Mouse (Mus musculus) forebrain, embryonic 12.5 days (tissue): ENCODE measurements around the gene Usp18. TPM values are rescaled to one million over a fixed set of nuclear protein-coding genes. Genes with fewer than 3 reads are reported as not detected.

Source experiments
- ATAC-seq: fragments of 200-750 bp; cut with Nextera tagmentation; 2 replicates; pipeline ENCODE4 v1.8.0; 2017; ENCODE audit warnings: moderate TSS enrichment; ENCODE audit not compliant: low FRiP score
- H3K27ac ChIP-seq: fragments of 300-500 bp; sonication (generic); 2 replicates; pipeline ENCODE4 v1.5.1; 2016; ENCODE audit warnings: mild to moderate bottlenecking
- H3K27me3 ChIP-seq: fragments of 300-500 bp; sonication (generic); 2 replicates; pipeline ENCODE4 v1.6.1; 2016; ENCODE audit warnings: mild to moderate bottlenecking
- H3K36me3 ChIP-seq: fragments of 300-500 bp; sonication (generic); replicated peaks from 2 replicates; pipeline ENCODE4 v1.6.1; 2016; ENCODE audit warnings: mild to moderate bottlenecking
- H3K4me1 ChIP-seq: fragments of 300-500 bp; sonication (generic); 2 replicates; pipeline ENCODE4 v1.6.1; 2016
- H3K4me2 ChIP-seq: fragments of 300-500 bp; sonication (generic); 2 replicates; pipeline ENCODE4 v1.6.1; 2016; ENCODE audit warnings: mild to moderate bottlenecking, moderate library complexity
- H3K4me3 ChIP-seq: fragments of 300-500 bp; sonication (generic); replicated peaks from 2 replicates; pipeline ENCODE4 v1.5.1; 2016; ENCODE audit warnings: mild to moderate bottlenecking
- H3K9ac ChIP-seq: fragments of 300-500 bp; sonication (generic); 2 replicates; pipeline ENCODE4 v1.6.1; 2016; ENCODE audit warnings: mild to moderate bottlenecking
- H3K9me3 ChIP-seq: fragments of 300-500 bp; sonication (generic); 2 replicates; pipeline ENCODE4 v1.6.1; 2016
- WGBS: fragments of 180-500 bp; shearing (Covaris S2); methylation state at CpG from one replicate; pipeline ENCODE4 v1.1.7; 2016; 5-methylcytosine and 5-hydroxymethylcytosine counted together
- polyA plus RNA-seq: library from polyadenylated mRNA; unstranded; fragments of >200 nt; fragmentation: Nextera tagmentation; extraction: Ambion mirVana; gene quantifications from 2 replicates; pipeline ENCODE4 v1.2.1, GENCODE M21; 2016

Usp18 gene
- polyA plus RNA-seq, 1 experiment from 2014 or later = 1.3 TPM

- Histone ChIP-seq H3K27ac (no peak overlapping the region), H3K4me2 (no peak overlapping the region), H3K27me3 (peaks cover 28% of the 10 kb centered on the region), H3K9ac (no peak overlapping the region), H3K36me3 (no peaks in the 10 kb centered on the region), H3K4me3 (no peak overlapping the region), H3K9me3 (no peaks in the 10 kb centered on the region), H3K4me1 (peaks cover 18% of the 10 kb centered on the region)
- no peak for ATAC-seq
- WGBS = 94% methylated on average over 8 of the region's 8 CpGs
Measured at GRCm38 (mm10) chr6:121214667-121215330, 30.9 kb upstream of the Usp18 start.

DNA sequence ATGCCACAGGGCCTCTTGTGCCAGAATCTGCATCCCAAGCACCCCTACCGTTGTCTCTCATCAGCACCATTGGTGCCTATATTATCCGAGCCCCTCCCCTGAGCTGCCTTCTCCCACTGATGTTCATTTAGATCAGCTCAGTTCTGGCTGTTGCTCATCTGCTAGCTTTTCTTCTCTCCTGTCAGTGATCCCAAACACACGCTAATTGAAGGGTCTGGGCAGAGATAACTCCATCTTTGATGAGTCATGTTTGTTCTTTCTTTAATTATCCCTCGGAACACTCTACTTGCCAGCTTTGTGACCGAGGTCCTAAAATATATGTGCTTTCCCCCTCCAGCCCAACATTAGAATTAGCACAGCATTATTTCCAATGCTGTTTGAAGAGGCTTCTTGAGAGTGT lies 30.4 kb upstream of the Usp18 start:
- H3K27ac ChIP-seq = no peak overlapping the region
- no peaks in the 10 kb centered on the region for H3K36me3 ChIP-seq
- no peak for ATAC-seq
- H3K9ac ChIP-seq = no peak overlapping the region
- H3K4me1 ChIP-seq = peaks cover 16% of the 10 kb centered on the region
- H3K9me3 ChIP-seq = no peaks in the 10 kb centered on the region
- H3K27me3 ChIP-seq = peaks cover 23% of the 10 kb centered on the region
- H3K4me2 ChIP-seq = no peak overlapping the region
- WGBS = 85% methylated on average over 5 of the region's 5 CpGs
- no peak overlapping the region for H3K4me3 ChIP-seq

- H3K4me1 ChIP-seq = peaks cover 10% of the 10 kb centered on the region
- WGBS = 84% methylated on average over 6 of the region's 6 CpGs
- ATAC-seq = no peak
- no peak overlapping the region for H3K4me3 ChIP-seq
- peaks cover 18% of the 10 kb centered on the region for H3K27me3 ChIP-seq
- no peak overlapping the region for H3K4me2 ChIP-seq
- H3K9me3 ChIP-seq = no peaks in the 10 kb centered on the region
- no peaks in the 10 kb centered on the region for H3K36me3 ChIP-seq
- no peak overlapping the region for H3K27ac ChIP-seq
- no peak overlapping the region for H3K9ac ChIP-seq
Measured at GRCm38 (mm10) chr6:121215896-121216295, 29.8 kb upstream of the Usp18 start.

- Histone ChIP-seq H3K27me3 (peaks cover 9% of the 10 kb centered on the region), H3K4me2 (no peak overlapping the region), H3K4me3 (no peak overlapping the region), H3K4me1 (peaks cover 2% of the 10 kb centered on the region), H3K9ac (no peak overlapping the region), H3K27ac (no peak overlapping the region), H3K9me3 (no peaks in the 10 kb centered on the region), H3K36me3 (no peaks in the 10 kb centered on the region)
- ATAC-seq = no peak
- WGBS = 89% methylated on average over 5 of the region's 5 CpGs
Measured at GRCm38 (mm10) chr6:121216589-121217255, 29.0 kb upstream of the Usp18 start.

DNA sequence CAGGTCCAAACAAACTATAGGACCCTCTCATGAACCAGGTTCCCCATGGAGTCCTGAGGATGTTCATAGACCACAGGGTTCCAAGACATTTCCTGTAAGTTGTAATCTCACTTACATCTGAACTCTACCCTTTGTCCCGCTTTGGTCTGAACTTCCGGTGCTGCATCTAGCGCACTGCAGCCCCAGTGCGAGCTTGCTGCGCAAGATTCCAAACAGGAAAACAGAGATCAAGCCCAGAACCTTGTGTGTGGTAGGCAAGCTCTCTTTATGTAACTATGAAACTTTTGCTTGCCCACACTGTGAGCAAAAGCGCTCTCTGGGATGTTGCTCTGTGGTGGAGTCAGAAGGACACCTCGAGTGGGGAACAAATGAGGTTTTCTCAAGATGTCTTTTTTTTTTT lies 27.7 kb upstream of the Usp18 start:
- ATAC-seq = no peak
- 92% methylated on average over 7 of the region's 7 CpGs for WGBS
- no peak overlapping the region for H3K9ac ChIP-seq
- H3K27me3 ChIP-seq = no peaks in the 10 kb centered on the region
- H3K36me3 ChIP-seq = no peaks in the 10 kb centered on the region
- H3K4me1 ChIP-seq = no peaks in the 10 kb centered on the region
- H3K4me2 ChIP-seq = no peak overlapping the region
- H3K9me3 ChIP-seq = no peaks in the 10 kb centered on the region
- H3K27ac ChIP-seq = no peak overlapping the region
- H3K4me3 ChIP-seq = no peak overlapping the region

DNA sequence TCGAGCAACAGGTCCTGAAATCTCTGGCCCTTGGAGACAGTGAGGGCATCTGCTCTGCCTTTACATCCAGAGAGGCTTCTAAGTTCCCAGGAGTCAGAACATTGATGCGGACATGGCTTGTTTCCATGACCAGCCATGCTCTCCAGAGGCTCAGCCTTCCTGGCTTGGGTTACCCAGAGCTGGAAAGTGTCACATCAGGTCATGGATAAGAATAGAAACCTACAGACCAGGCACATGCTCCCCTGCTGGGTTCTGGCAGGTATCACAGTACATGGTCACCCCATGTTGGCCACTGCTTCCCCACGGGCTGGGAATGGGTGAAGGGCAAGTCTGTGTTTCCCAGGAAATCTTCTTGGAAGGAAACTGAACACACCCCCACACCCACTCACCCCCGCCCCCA lies 26.3 kb upstream of the Usp18 start:
- no peaks in the 10 kb centered on the region for H3K27me3 ChIP-seq
- H3K27ac ChIP-seq = no peak overlapping the region
- no peak for ATAC-seq
- H3K36me3 ChIP-seq = no peaks in the 10 kb centered on the region
- no peaks in the 10 kb centered on the region for H3K4me1 ChIP-seq
- H3K4me3 ChIP-seq = no peak overlapping the region
- no peak overlapping the region for H3K9ac ChIP-seq
- 84% methylated on average over 4 of the region's 4 CpGs for WGBS
- no peak overlapping the region for H3K4me2 ChIP-seq
- H3K9me3 ChIP-seq = no peaks in the 10 kb centered on the region

GRCm38 (mm10) chr6:121220181-121220580 lies 25.5 kb upstream of the Usp18 start:
- Histone ChIP-seq H3K9ac (no peak overlapping the region), H3K9me3 (no peaks in the 10 kb centered on the region), H3K4me3 (no peak overlapping the region), H3K27ac (no peak overlapping the region), H3K4me2 (no peak overlapping the region), H3K36me3 (no peaks in the 10 kb centered on the region), H3K4me1 (no peaks in the 10 kb centered on the region), H3K27me3 (no peaks in the 10 kb centered on the region)
- WGBS = 95% methylated on average over 10 of the region's 10 CpGs
- no peak for ATAC-seq

DNA sequence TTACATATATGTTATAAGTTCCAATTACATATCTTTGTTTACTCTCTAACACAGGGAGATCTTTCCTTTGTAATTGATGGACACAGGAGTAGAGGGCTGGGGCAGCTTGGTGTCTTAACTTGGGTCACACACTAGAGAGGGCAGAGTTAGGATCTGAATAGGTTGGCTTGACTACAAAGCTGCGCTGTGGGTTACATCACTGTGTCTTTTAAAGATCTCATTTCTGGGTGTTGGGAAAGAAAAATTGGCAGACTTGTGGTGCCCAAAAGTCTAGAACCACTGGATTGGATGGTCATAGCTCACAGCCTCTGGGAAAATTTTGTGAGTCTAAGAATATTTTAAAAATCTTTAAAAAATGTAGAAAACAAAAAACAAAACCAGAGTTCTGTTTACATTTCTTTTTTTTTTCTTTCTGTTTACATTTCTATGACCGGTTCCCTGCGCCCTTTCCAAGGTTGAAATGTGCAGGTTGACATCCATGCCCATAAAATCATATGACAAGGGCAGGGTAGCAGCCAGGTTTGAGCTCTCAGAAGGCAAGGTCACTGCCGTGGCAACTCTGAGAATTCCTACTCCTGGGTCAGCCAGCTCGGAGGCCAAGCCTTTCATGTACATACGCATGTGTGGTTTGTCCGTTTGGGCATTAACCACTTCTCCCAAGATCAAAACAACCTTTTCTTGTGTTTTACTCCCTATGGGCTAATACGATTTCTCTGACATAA lies 23.7 kb upstream of the Usp18 start:
- Histone ChIP-seq H3K4me2 (no peak overlapping the region), H3K9me3 (no peaks in the 10 kb centered on the region), H3K27ac (no peak overlapping the region), H3K27me3 (no peaks in the 10 kb centered on the region), H3K36me3 (no peaks in the 10 kb centered on the region), H3K4me3 (no peak overlapping the region), H3K4me1 (no peaks in the 10 kb centered on the region), H3K9ac (no peak overlapping the region)
- WGBS = 91% methylated on average over 8 of the region's 8 CpGs
- no peak for ATAC-seq

GRCm38 (mm10) chr6:121223001-121223400 lies 22.7 kb upstream of the Usp18 start:
- Histone ChIP-seq H3K4me2 (no peak overlapping the region), H3K36me3 (no peaks in the 10 kb centered on the region), H3K4me1 (no peaks in the 10 kb centered on the region), H3K4me3 (no peak overlapping the region), H3K9me3 (no peaks in the 10 kb centered on the region), H3K27me3 (no peaks in the 10 kb centered on the region), H3K9ac (no peak overlapping the region), H3K27ac (no peak overlapping the region)
- WGBS = 95% methylated on average over 14 of the region's 14 CpGs
- no peak for ATAC-seq

DNA sequence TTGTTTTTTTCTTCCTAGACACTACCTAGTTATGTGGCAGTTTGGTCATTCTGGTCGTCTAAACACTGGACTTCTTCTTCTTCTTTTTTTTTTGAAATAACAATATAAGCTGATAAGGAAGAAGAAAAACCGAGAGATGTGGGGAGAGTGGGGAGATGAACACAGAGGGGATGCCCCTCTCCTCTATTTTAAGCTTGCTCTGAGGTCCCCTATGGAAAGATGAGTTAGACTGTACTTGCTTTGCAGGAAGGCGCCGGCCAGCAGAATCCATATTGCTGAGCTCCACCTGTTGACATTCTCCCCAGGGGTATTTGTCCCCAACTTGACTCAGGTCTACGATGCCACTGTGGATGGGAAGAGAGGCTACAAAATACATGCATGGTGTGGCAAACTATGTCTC lies 21.6 kb upstream of the Usp18 start:
- Histone ChIP-seq H3K4me1 (no peaks in the 10 kb centered on the region), H3K36me3 (no peaks in the 10 kb centered on the region), H3K27me3 (no peaks in the 10 kb centered on the region), H3K4me3 (no peak overlapping the region), H3K9ac (no peak overlapping the region), H3K9me3 (no peaks in the 10 kb centered on the region), H3K27ac (no peak overlapping the region), H3K4me2 (no peak overlapping the region)
- ATAC-seq = no peak
- 78% methylated on average over 5 of the region's 5 CpGs for WGBS

DNA sequence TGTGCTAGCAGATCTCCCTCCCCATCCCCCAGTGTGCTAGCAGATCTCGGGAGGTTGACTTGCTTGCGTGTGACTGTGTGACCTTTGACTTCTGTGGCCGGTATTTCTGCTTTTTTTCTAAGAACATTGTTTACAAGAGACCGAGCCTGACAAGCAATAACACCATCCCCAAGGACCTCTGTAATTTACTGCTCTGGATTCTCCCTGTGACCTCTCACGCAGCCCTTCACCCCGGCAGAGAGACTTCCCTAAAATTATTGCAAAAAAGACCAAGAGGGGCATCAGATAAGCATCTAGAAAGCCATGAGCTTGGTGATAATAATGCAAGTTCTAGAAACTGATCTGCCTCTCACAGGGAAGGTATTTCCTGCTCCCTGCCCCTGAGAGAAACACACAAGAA lies 20.7 kb upstream of the Usp18 start:
- H3K9ac ChIP-seq = no peak overlapping the region
- no peaks in the 10 kb centered on the region for H3K27me3 ChIP-seq
- no peak overlapping the region for H3K4me2 ChIP-seq
- no peak for ATAC-seq
- H3K4me1 ChIP-seq = no peaks in the 10 kb centered on the region
- H3K4me3 ChIP-seq = no peak overlapping the region
- 67% methylated on average over 6 of the region's 6 CpGs for WGBS
- no peaks in the 10 kb centered on the region for H3K36me3 ChIP-seq
- H3K9me3 ChIP-seq = no peaks in the 10 kb centered on the region
- no peak overlapping the region for H3K27ac ChIP-seq

- 78% methylated on average over 4 of the region's 4 CpGs for WGBS
- H3K4me3 ChIP-seq = no peak overlapping the region
- H3K4me2 ChIP-seq = no peak overlapping the region
- ATAC-seq = no peak
- H3K9me3 ChIP-seq = no peaks in the 10 kb centered on the region
- H3K4me1 ChIP-seq = no peaks in the 10 kb centered on the region
- H3K9ac ChIP-seq = no peak overlapping the region
- no peak overlapping the region for H3K27ac ChIP-seq
- no peaks in the 10 kb centered on the region for H3K36me3 ChIP-seq
- H3K27me3 ChIP-seq = no peaks in the 10 kb centered on the region
Measured at GRCm38 (mm10) chr6:121226043-121226442, 19.7 kb upstream of the Usp18 start.

GRCm38 (mm10) chr6:121226744-121227143 lies 19.0 kb upstream of the Usp18 start:
- H3K9ac ChIP-seq = no peak overlapping the region
- WGBS = 97% methylated on average over 2 of the region's 2 CpGs
- H3K4me1 ChIP-seq = no peaks in the 10 kb centered on the region
- no peak overlapping the region for H3K4me2 ChIP-seq
- no peak overlapping the region for H3K27ac ChIP-seq
- H3K27me3 ChIP-seq = no peaks in the 10 kb centered on the region
- no peak for ATAC-seq
- no peaks in the 10 kb centered on the region for H3K36me3 ChIP-seq
- H3K9me3 ChIP-seq = no peaks in the 10 kb centered on the region
- no peak overlapping the region for H3K4me3 ChIP-seq
